ENCODE assay signal across 8 mouse cellular contexts in genomic region chr2:65331321-65331720, GRCm38 (mm10). TPM values are rescaled to one million over a fixed set of nuclear protein-coding genes. Genes with fewer than 3 reads are reported as not detected.
DNase-seq lines count a peak whose midpoint lies in the region; ATAC-seq and TF ChIP-seq lines count a peak whose summit lies in the region.

No protein-coding gene starts in this region.

- intact Hi-C loops in heart, adult 2 months (cut with DNase I), result loop anchor here (1.0 to 5.0 kb wide), 2 partner anchors 89 to 186 kb away; no protein-coding TSS in a partner anchor

- ATAC-seq in inflammation-experienced regulatory T-cells, adult 6 months, result peak; percentile 59
- peak; percentile 36; the same call in 1 of the 2 replicates for ATAC-seq in lung, embryonic 16.5 days (ENCODE audit: low read depth)

- H3K79me2 ChIP-seq in heart, adult 2 months (replicated peaks; ENCODE audit: control insufficient read depth, insufficient read depth, low read length), result no peaks in the 10 kb centered on the region

- no peaks in the 10 kb centered on the region for H3K9me3 ChIP-seq in lung, embryonic 16.5 days (ENCODE audit: control insufficient read depth, low read length)

- H3K27me3 ChIP-seq in heart, adult 2 months (ENCODE audit: control insufficient read depth, insufficient read depth, low read length), result no peaks in the 10 kb centered on the region
- H3K27me3 ChIP-seq in lung, embryonic 16.5 days (ENCODE audit: control insufficient read depth, insufficient read depth, low read depth, low read length), result no peaks in the 10 kb centered on the region

- H3K4me2 ChIP-seq in lung, embryonic 16.5 days (ENCODE audit: low read depth, low read length), result no peak overlapping the region

- H3K4me3 ChIP-seq in heart, adult 2 months, result no peak overlapping the region
- H3K4me3 ChIP-seq in lung, embryonic 16.5 days (ENCODE audit: low read length), result no peak overlapping the region

- H3K9ac ChIP-seq in heart, adult 2 months (ENCODE audit: low read depth, low read length), result no peak overlapping the region
- no peak overlapping the region for H3K9ac ChIP-seq in lung, embryonic 16.5 days (ENCODE audit: low read length)

- TF ChIP-seq CTCF in heart, adult 2 months (IDR thresholded peaks at IDR 0.05), result peak; percentile 74

- H3K4me1 ChIP-seq in heart, adult 2 months (ENCODE audit: control insufficient read depth, insufficient read depth, low read length), result no peaks in the 10 kb centered on the region; the same call in 1 of the 2 replicates
- no peaks in the 10 kb centered on the region for H3K4me1 ChIP-seq in lung, embryonic 16.5 days (replicated peaks; ENCODE audit: control insufficient read depth, insufficient read depth, low read length)

- peak in 1 of 2 experiments; percentile 23 for DNase-seq in heart, adult 2 months
- DNase-seq in heart, adult 11 months, result no peak
- peak; percentile 5 for DNase-seq in right cerebral cortex, postnatal 25 days
- DNase-seq in right cerebral cortex, adult 18-20 months, result no peak
- DNase-seq in embryo, embryonic 10 days (ENCODE audit: low spot score), result peak; percentile 70
- peak; percentile 56 to 82 for DNase-seq in thymus, postnatal 10 days (ENCODE audit: low spot score in 2 of 2)

- 81% methylated on average over 2 of the region's 2 CpGs for WGBS in heart, adult 2 months
- 67% methylated on average over 2 of the region's 2 CpGs for WGBS in lung, embryonic 16.5 days

- TF ChIP-seq POLR2A in heart, adult 2 months (IDR thresholded peaks at IDR 0.05; ENCODE audit: insufficient read depth, low read depth, low read length), result no peak

- H3K27ac ChIP-seq in heart, adult 2 months, result no peak overlapping the region
- H3K27ac ChIP-seq in lung, embryonic 16.5 days (ENCODE audit: low read length), result no peak overlapping the region

- H3K36me3 ChIP-seq in heart, adult 2 months (ENCODE audit: control insufficient read depth, insufficient read depth, low read length), result no peaks in the 10 kb centered on the region
- no peaks in the 10 kb centered on the region for H3K36me3 ChIP-seq in lung, embryonic 16.5 days (ENCODE audit: control insufficient read depth, insufficient read depth, low read length)

- TF ChIP-seq EP300 in heart, adult 2 months (IDR thresholded peaks at IDR 0.05; ENCODE audit: insufficient read depth, low read depth, low read length), result no peak

RNA-seq across cellular contexts. Expression of gene Slc38a11, which starts 32.5 kb away (rescaled TPM):
- 1 to 10 TPM; 1.3 to 1.4 TPM for total RNA-seq in heart, adult 2 months (2021)
- polyA plus RNA-seq in heart, adult 2 months (2012; rRNA removed), result 1.3 and 2.7 TPM in 2 replicates
- under 1 TPM in 2 of 3 experiments, not detected in 1; 0.24 to 0.55 TPM for polyA plus RNA-seq in inflammation-experienced regulatory T-cells, adult 6 months (2017; shearing (Covaris generic))
- polyA plus RNA-seq in lung, embryonic 16.5 days (2015; fragmentation: Nextera tagmentation; extraction: Ambion mirVana), result 0.25 TPM in 1 of 2 replicates, not detected in the other

Comparison
In these comparisons a context has a peak if more than half of its experiments do, and no peak if none do; other contexts are left out.
1. DNase-seq: peak in right cerebral cortex, postnatal 25 days (single experiment), embryo, embryonic 10 days (single experiment) and thymus, postnatal 10 days (2 of 2); none in heart, adult 11 months (single experiment) and right cerebral cortex, adult 18-20 months (single experiment).